In genomic region chr5:120522649-120523048, GRCm38 (mm10) we compare ENCODE assay signal across 10 mouse cellular contexts. TPM values are rescaled to one million over a fixed set of nuclear protein-coding genes. Genes with fewer than 3 reads are reported as not detected.
A peak's percentile ranks its signal among the peaks of the same experiment; 100 is the strongest.
DNase-seq lines count a peak whose midpoint lies in the region; ATAC-seq and TF ChIP-seq lines count a peak whose summit lies in the region.
"Had no signal": no experiment of that assay in that cellular context is flagged by ENCODE, and none has a peak within 500 bp of the region (broad histone marks: within the 10 kb centered on the region; RNA-seq: fewer than 3 reads in every experiment).

No protein-coding gene starts in this region.

- no peak overlapping the region for H3K27ac ChIP-seq in hindbrain, postnatal 0 days
- no peak overlapping the region for H3K27ac ChIP-seq in hindbrain, embryonic 16.5 days (ENCODE audit: low read depth, low read length)

- H3K4me3 ChIP-seq in hindbrain, postnatal 0 days (ENCODE audit: low read length): no peak overlapping the region
- no peak overlapping the region for H3K4me3 ChIP-seq in hindbrain, embryonic 16.5 days (ENCODE audit: low read length)

- no peaks in the 10 kb centered on the region for H3K4me1 ChIP-seq in hindbrain, postnatal 0 days (ENCODE audit: insufficient read depth, low read length)
- no peaks in the 10 kb centered on the region for H3K4me1 ChIP-seq in hindbrain, embryonic 16.5 days (ENCODE audit: control insufficient read depth, insufficient read depth, low read depth, low read length)

- H3K4me2 ChIP-seq in hindbrain, postnatal 0 days (ENCODE audit: low read depth, low read length): no peak overlapping the region
- H3K4me2 ChIP-seq in hindbrain, embryonic 16.5 days (ENCODE audit: low read length): no peak overlapping the region

- H3K9me3 ChIP-seq in hindbrain, postnatal 0 days (ENCODE audit: low read length): no peaks in the 10 kb centered on the region
- H3K9me3 ChIP-seq in hindbrain, embryonic 16.5 days (ENCODE audit: control insufficient read depth, low read length): no peaks in the 10 kb centered on the region

- no peak overlapping the region for H3K9ac ChIP-seq in hindbrain, postnatal 0 days (replicated peaks; ENCODE audit: low read length)
- no peak overlapping the region for H3K9ac ChIP-seq in hindbrain, embryonic 16.5 days (ENCODE audit: low read depth, low read length)

- peak; percentile 51 for TF ChIP-seq CTCF in hindbrain, postnatal 0 days (IDR thresholded peaks at IDR 0.05; ENCODE audit: low read depth)

- H3K36me3 ChIP-seq in hindbrain, postnatal 0 days (ENCODE audit: insufficient read depth, low read length): no peaks in the 10 kb centered on the region
- H3K36me3 ChIP-seq in hindbrain, embryonic 16.5 days (ENCODE audit: control insufficient read depth, insufficient read depth, low read length): no peaks in the 10 kb centered on the region

- 75% methylated on average over 3 of the region's 3 CpGs for WGBS in hindbrain, postnatal 0 days
- WGBS in hindbrain, embryonic 16.5 days: 81% methylated on average over 3 of the region's 3 CpGs

- H3K27me3 ChIP-seq in hindbrain, postnatal 0 days (ENCODE audit: insufficient read depth, low read length): no peaks in the 10 kb centered on the region
- no peaks in the 10 kb centered on the region for H3K27me3 ChIP-seq in hindbrain, embryonic 16.5 days (replicated peaks; ENCODE audit: control insufficient read depth, insufficient read depth, low read length)

- ATAC-seq in hindbrain, postnatal 0 days: no peak
- no peak for ATAC-seq in hindbrain, embryonic 16.5 days
- ATAC-seq in erythroblast, adult 5-6 weeks (replicated peaks; ENCODE audit: low FRiP score, poor library complexity, severe bottlenecking): peak; percentile 70

- DNase-seq in hindbrain, postnatal 0 days (ENCODE audit: low spot score): no peak
- DNase-seq in ES-CJ7 (ENCODE audit: low read depth, low spot score): peak; percentile 79
- DNase-seq in spleen, adult 12 weeks (ENCODE audit: low spot score): peak; percentile 39
- no peak for DNase-seq in layer of hippocampus, adult 8-10 months (ENCODE audit: low spot score in 2 of 2)
- no peak for DNase-seq in layer of hippocampus, postnatal 36 days
- DNase-seq in ovary, postnatal 14 days (ENCODE audit: low spot score): no peak

RNA-seq across cellular contexts. Expression of gene Slc8b1, which starts 11.7 kb away (rescaled TPM):
- 3.7 and 4.0 TPM in 2 replicates for total RNA-seq in hindbrain, postnatal 0 days (2014; rRNA removed)
- 2.5 and 2.7 TPM in 2 replicates for polyA plus RNA-seq in hindbrain, postnatal 0 days (2015; fragmentation: Nextera tagmentation; extraction: Ambion mirVana)
- polyA plus RNA-seq in hindbrain, embryonic 16.5 days (2015; fragmentation: Nextera tagmentation; extraction: Ambion mirVana): 2.3 and 2.7 TPM in 2 replicates
- total RNA-seq in erythroblast, adult 5-6 weeks (2015; ENCODE audit: low replicate concordance): 14.2 and 17.1 TPM in 2 replicates
- total RNA-seq in erythroblast, adult 5-6 weeks (2017; ENCODE audit: low replicate concordance): 6.1 and 8.4 TPM in 2 replicates
- total RNA-seq in layer of hippocampus, adult 8-10 months (2022): 10 to 100 TPM in 1 of 4 experiments, 1 to 10 TPM in 3; 9.6 to 10.8 (median 9.8) TPM
- 1 to 10 TPM; 7.6 to 8.7 TPM for total RNA-seq in layer of hippocampus, postnatal 36 days (2021)

RNA-seq across cellular contexts. Expression of gene Plbd2, which starts 19.2 kb away (rescaled TPM):
- 32.0 and 35.2 TPM in 2 replicates for total RNA-seq in hindbrain, postnatal 0 days (2014; rRNA removed)
- 49.9 and 53.9 TPM in 2 replicates for polyA plus RNA-seq in hindbrain, postnatal 0 days (2015; fragmentation: Nextera tagmentation; extraction: Ambion mirVana)
- polyA plus RNA-seq in hindbrain, embryonic 16.5 days (2015; fragmentation: Nextera tagmentation; extraction: Ambion mirVana): 37.6 and 39.0 TPM in 2 replicates
- 1.7 and 7.7 TPM in 2 replicates for total RNA-seq in erythroblast, adult 5-6 weeks (2015; ENCODE audit: low replicate concordance)
- 1.4 and 3.8 TPM in 2 replicates for total RNA-seq in erythroblast, adult 5-6 weeks (2017; ENCODE audit: low replicate concordance)
- 10 to 100 TPM; 57.9 to 76.5 (median 66.5) TPM for total RNA-seq in layer of hippocampus, adult 8-10 months (2022)
- 10 to 100 TPM; 56.8 to 58.7 TPM for total RNA-seq in layer of hippocampus, postnatal 36 days (2021)

RNA-seq across cellular contexts. Expression of gene Sds, which starts 46.3 kb away (rescaled TPM):
- 0.50 TPM in 1 of 2 replicates, not detected in the other for total RNA-seq in hindbrain, postnatal 0 days (2014; rRNA removed)
- polyA plus RNA-seq in hindbrain, postnatal 0 days (2015; fragmentation: Nextera tagmentation; extraction: Ambion mirVana): 0.20 and 0.59 TPM in 2 replicates
- 0.40 and 0.80 TPM in 2 replicates for polyA plus RNA-seq in hindbrain, embryonic 16.5 days (2015; fragmentation: Nextera tagmentation; extraction: Ambion mirVana)
- not detected in 2 replicates for total RNA-seq in erythroblast, adult 5-6 weeks (2015; ENCODE audit: low replicate concordance)
- not detected in 2 replicates for total RNA-seq in erythroblast, adult 5-6 weeks (2017; ENCODE audit: low replicate concordance)
- total RNA-seq in layer of hippocampus, adult 8-10 months (2022): under 1 TPM in 2 of 4 experiments, not detected in 2; 0.82 to 0.91 TPM
- total RNA-seq in layer of hippocampus, postnatal 36 days (2021): not detected
- polyA plus RNA-seq: limb, embryonic 11.5 days; neural tube, embryonic 11.5 days had no signal

RNA-seq across cellular contexts. Expression of gene Sdsl, which starts 50.0 kb away (rescaled TPM):
- 4.6 and 6.0 TPM in 2 replicates for total RNA-seq in hindbrain, postnatal 0 days (2014; rRNA removed)
- 7.8 and 8.1 TPM in 2 replicates for polyA plus RNA-seq in hindbrain, postnatal 0 days (2015; fragmentation: Nextera tagmentation; extraction: Ambion mirVana)
- polyA plus RNA-seq in hindbrain, embryonic 16.5 days (2015; fragmentation: Nextera tagmentation; extraction: Ambion mirVana): 8.1 and 9.4 TPM in 2 replicates
- total RNA-seq in erythroblast, adult 5-6 weeks (2015; ENCODE audit: low replicate concordance): not detected in 2 replicates
- total RNA-seq in erythroblast, adult 5-6 weeks (2017; ENCODE audit: low replicate concordance): 3.4 and 3.9 TPM in 2 replicates
- 10 to 100 TPM in 3 of 4 experiments, 1 to 10 TPM in 1; 7.5 to 11.6 (median 10.6) TPM for total RNA-seq in layer of hippocampus, adult 8-10 months (2022)
- total RNA-seq in layer of hippocampus, postnatal 36 days (2021): 1 to 10 TPM; 6.9 to 8.3 TPM

Comparison
In these comparisons a context has a peak if more than half of its experiments do, and no peak if none do; other contexts are left out.
1. DNase-seq: peak in ES-CJ7 (single experiment) and spleen, adult 12 weeks (single experiment); none in hindbrain, postnatal 0 days (single experiment), layer of hippocampus, adult 8-10 months (0 of 2), layer of hippocampus, postnatal 36 days (0 of 2) and ovary, postnatal 14 days (single experiment).